Mouse (Mus musculus) liver, adult (tissue): ENCODE data around the gene Slc16a13.

Experiments
- GATA4 ChIP-seq: IDR thresholded peaks from 2 replicates; pipeline ENCODE4 v1.6.1; 2014; ENCODE audit warnings: mild to moderate bottlenecking, low read length; ENCODE audit not compliant: insufficient replicate concordance

Slc16a13 gene

GRCm38 (mm10) chr11:70237457-70238167, 16.7 kb upstream of the Slc16a13 start, which contains the start of gene 0610010K14Rik:
TSS of gene 0610010K14Rik (minus strand) at chr11:70237914.
- TF ChIP-seq GATA4: no peak

GRCm38 (mm10) chr11:70236717-70237116, 15.9 kb upstream of the Slc16a13 start:
- TF ChIP-seq GATA4: no peak

GRCm38 (mm10) chr11:70235254-70235900, 14.5 kb upstream of the Slc16a13 start:
- no peak for TF ChIP-seq GATA4

GRCm38 (mm10) chr11:70234497-70234896, 13.6 kb upstream of the Slc16a13 start:
- no peak for TF ChIP-seq GATA4

GRCm38 (mm10) chr11:70234037-70234436, 13.2 kb upstream of the Slc16a13 start:
- TF ChIP-seq GATA4: no peak

- no peak for TF ChIP-seq GATA4
These were observed 12.2 kb upstream of the Slc16a13 start for GRCm38 (mm10) chr11:70233016-70233415.

- TF ChIP-seq GATA4: no peak
These were observed 11.7 kb upstream of the Slc16a13 start for GRCm38 (mm10) chr11:70232546-70232945.

- peak; percentile 33; the same call in 1 of the 2 replicates for TF ChIP-seq GATA4
These were observed 9.4 kb upstream of the Slc16a13 start for GRCm38 (mm10) chr11:70230239-70230727.

GRCm38 (mm10) chr11:70229260-70230010, 8.6 kb upstream of the Slc16a13 start, which contains the start of gene Bcl6b:
TSS of gene Bcl6b (minus strand) at chr11:70229798.
- no peak for TF ChIP-seq GATA4

GRCm38 (mm10) chr11:70228828-70229227, 8.0 kb upstream of the Slc16a13 start:
- peak; percentile 32; the same call in 1 of the 2 replicates for TF ChIP-seq GATA4

GRCm38 (mm10) chr11:70227661-70228245, 6.9 kb upstream of the Slc16a13 start:
- no peak for TF ChIP-seq GATA4

- TF ChIP-seq GATA4: no peak
These were observed 6.3 kb upstream of the Slc16a13 start for GRCm38 (mm10) chr11:70227126-70227525.

GRCm38 (mm10) chr11:70226602-70226890, 5.7 kb upstream of the Slc16a13 start:
- no peak for TF ChIP-seq GATA4

GRCm38 (mm10) chr11:70225798-70226601, 5.1 kb upstream of the Slc16a13 start:
- TF ChIP-seq GATA4: no peak
